Mouse (Mus musculus) heart, adult 8-10 months (tissue): ENCODE measurements at regions not wholly inside any gene's neighbourhood (a gene's known extent, or its start where the extent isn't known, plus 50 kb on each side); places are given as distances from the start of the nearest gene placed in this dataset.

Source experiments
- DNase-seq: peaks from one replicate; pipeline ENCODE4 v3.0.0; 2022; ENCODE audit warnings: low spot score

DNA sequence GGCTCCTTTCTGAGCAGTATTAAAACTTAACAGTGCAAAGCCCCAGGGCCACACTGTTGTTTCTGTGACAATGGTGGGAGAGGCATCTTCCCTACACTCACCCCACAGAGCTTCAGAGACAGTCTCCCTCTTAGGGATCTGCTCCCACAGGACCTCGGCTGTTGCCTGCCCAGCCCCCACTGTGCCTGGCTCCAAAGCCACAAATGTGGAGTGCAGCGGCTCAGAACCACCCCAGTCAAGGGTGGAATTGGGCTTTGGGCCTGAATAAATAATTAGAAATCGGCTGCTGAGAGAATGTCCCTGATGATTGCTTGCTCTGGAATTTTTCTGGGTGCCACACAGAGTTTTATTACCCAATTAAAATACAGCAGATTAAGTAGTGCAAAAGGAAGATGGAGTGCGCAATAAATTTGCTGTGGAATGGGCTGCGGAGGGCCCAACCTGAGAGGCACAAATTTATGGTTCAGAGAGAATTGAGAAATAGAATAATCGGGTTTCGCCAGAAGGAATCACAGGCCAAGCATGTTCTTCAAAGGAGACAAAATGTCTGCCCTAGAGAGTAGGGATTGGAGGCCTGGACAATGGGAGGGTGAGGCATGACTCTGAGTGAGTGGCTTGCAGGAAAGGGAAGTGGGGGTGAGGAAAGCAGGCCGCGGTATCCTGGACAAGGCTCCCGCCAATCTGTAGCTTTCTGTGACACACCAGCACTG is 56.4 kb downstream of the Cd24a start:
- DNase-seq: no peak

DNA sequence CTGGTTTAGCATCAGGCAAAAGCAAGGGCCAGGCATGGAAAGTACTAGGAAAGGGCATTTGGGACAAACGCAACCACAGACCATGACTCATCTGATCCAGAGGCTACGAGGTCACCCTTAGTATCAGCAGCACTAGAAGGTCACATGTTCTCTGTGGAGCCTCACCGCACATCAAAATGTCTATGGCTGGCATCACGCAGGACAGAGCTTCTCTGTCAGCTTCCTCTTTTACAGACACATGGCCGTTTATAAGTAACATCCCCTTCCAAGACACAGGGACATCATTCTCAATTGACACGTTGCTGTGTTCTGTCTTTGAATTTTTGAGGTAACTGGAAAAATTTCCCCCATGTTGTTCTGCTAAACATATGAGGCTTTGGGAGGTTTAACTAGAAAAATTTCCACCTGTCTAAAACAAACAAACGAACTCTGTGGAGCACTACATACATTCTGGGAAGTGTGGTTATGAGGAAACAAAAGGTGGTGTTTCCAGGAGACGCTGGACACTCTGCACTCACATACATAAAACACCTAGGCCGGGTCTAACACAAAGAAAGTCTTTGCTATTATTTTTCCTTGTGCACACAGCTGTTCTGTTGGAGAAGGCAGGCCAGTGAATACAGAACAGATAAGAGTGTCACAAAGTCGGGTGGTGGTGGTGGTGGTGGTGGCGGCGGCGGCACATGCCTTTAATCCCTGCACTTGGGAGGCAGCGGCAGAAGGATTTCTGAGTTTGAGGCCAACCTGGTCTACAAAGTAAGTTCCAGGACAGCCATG is 63.3 kb downstream of the Cd24a start:
- no peak for DNase-seq

DNA sequence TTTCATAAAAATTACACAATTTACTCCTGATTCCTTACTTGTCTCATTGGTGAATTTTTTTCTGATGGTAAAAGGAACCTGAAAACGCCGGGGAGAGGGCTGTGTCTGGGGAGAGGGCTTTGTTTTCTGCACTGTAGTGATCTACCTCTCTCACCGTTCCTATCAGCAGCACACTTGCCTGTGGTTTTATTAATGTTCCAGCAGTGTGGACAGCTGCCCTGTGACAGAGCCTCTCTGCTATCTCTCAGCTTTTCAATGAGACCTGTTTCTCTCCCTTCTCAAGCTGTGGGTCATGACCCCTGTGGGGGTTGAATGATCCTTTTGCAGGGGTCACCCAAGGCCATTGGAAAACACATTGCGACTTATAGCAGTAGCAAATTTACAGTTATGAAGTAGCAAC is 68.2 kb downstream of the Cd24a start:
- no peak for DNase-seq

DNA sequence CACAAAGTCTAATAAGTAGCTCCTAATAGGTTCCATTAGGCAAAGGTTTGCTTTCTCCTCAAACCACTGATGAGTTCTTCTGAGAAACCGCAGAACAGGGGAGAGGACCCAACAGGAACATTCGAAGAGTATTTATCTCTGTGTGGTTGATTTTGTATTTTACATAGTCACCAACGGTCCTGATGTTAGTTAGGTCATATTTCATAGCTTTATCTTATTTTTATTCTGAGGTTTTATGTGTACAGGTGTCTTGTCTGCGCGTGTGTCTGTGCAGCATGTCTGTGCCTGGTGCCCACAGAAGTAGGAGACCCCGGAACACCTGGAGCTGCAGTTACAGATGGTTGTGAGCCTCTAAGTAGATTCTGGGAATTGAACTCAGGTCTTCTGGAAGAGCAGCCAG is 68.9 kb downstream of the Cd24a start:
- no peak for DNase-seq

DNA sequence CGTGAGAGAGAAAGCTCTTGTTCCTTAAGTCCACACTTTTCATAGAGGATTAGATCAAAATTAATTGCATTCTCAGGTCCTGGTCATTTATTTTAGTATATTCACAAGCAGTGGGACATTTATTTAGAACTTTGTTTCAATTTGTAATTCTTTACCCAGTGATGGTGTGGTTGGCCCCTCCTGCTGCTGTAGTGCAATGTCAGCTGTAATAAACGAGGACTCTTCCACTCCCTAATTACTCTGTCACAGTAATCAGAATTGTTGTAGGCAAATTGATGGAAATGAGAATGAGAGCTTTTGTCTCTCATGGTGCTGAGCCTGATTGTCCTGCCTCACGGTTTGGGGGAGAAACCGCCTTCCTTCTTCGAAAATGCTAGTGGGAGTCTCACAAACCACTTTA is 70.1 kb downstream of the Cd24a start:
- no peak for DNase-seq

DNA sequence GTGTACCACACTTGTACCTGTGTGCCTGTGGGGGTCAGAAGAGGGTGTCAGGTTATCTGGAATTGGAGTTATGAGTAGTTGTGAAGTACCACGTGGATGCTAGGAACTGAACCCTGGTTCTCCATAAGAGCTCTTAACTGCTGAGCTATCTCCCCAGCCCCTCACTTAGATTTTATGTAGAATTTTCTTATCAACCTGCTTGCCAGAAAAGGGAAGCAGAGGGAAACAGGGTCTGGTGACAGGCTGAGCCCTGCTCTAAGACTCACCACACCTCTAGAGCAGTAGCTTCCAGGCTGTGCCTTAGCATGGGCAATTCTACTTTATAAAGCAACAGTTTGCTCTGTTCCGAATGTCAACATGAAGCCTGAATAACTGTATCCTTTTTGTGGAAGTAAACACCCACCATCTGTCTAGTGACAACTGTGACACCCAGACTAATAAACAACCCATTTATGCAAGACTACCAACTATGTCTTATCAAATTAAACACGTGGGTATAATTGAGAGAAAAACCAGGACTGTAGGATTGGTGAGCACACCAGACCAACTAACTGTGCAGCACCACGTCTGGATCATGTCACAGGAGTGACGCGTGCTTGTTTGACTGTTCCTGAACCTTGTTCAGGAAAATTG is 70.8 kb downstream of the Cd24a start:
- DNase-seq: no peak

DNA sequence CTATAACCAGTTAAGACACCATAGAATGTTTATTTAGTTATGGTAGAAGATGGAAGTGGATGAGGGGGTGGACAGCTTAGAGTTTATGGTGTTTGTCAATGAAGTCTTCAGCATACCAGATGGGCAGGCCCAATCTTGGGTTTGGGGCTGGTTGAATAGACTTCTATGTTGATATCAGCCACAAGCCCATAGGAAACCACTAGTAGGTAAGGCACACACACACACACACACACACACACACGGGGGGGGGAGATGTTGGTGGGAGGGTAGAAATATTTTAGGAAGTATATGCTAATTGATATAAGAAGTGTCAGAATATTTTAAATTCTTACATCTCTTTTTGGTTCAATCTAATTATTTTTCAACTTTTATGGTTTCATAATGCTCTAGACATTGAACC is 72.4 kb downstream of the Cd24a start:
- DNase-seq: no peak

DNA sequence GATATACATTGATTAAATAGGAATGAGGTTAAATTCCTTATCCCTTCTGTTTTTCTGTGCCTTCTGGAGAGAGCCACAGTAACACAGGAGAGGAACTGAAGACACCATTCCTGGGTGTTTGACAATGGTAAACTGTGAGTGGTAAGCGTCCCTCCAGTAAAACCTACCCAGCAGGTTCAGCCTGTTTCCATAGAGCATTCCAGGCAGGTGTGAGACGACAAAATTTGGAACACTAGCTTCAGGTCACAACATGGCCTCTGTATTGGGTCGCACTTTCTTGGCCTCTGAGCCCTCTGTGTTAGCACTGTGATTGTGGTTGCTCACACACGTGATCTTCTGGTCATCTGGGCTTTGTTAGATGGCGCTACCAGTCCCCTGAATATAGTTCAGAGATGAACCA is 73.4 kb downstream of the Cd24a start:
- DNase-seq: no peak

DNA sequence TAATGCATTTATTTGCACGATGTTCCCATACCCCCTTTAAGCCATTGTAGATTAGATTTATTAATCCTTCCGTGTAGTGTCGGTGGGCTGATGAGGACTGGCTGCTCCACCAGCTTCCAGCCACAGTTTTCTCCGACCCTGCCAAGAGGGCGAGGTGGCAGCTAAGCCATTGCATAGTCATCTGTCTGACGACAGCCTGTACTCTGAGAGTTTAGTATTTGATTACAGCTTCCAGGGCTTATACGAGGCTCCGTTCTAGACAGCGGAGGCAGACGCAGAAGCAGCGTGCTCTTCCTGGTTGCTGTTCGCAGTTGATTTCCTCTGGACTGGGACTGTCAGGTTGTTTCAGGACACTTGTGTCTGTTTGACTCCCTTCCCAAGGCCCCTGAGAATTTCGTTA is 73.8 kb downstream of the Cd24a start:
- DNase-seq: no peak

DNA sequence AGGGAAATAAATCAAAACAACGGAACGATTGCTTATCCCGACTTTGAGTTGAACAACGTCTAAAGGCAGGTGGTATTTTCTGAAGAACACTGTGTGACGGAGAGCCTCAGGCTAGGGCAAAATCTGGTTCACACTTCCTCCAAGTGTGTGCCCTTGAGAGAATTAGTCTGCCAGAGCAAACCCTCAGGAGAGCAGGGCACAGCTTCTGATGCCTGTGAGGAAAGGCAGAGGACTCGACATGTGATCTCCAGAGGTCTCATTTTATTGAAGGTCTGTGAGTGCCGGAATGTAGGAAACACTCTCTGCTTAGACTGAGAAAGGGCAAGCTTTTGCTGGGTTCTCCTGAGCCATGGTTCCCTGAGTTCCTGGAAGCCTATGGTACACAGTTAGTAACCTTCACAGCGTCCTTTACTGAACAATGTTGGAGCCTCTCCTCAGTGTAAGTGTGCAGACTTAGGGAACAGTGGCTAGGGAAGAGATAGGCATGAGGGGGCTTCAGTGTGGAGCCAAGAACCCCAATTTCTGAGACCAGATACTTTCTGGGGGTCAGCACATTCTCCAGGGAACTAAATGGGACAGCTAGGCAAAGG is 77.1 kb downstream of the Cd24a start:
- no peak for DNase-seq

DNA sequence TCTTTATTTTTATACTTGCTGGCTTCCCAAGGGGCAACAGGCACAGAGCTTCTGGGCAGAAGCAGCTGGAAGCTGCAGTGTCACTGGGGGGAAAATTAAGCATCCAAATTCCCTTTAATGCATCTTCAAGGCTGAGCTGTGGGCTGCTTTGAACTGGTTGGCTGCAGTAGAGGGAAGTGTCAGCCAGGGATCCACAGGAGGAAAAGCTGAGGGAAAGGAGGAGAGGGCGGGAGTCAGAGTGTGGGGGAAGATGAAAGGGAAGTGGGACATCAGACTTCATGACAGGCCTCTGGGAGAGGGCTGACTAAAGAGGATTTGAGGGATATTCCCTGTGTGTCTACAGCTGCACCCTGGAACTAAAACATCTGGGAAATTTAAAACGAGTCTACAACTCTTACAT is 77.6 kb downstream of the Cd24a start:
- no peak for DNase-seq

DNA sequence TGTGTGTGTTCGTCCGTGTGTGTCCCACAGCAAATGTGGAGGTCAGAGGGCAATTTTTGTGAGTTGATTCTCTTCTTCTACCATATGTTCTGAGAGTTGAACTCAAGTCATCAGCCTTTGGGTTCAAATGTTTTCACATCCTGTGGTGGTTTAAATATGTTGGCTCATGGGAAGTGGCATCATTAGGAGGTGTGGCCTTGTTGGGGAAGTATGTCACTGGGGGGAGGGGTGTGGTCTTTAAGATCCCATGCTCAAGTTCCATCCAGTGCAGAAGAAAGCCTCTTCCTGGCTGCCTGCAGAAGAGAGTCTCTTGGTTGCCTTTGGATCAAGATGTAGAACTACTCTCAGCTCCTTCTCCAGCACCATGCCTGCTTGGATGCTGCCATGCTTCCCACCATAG is 78.1 kb downstream of the Cd24a start:
- DNase-seq: no peak

DNA sequence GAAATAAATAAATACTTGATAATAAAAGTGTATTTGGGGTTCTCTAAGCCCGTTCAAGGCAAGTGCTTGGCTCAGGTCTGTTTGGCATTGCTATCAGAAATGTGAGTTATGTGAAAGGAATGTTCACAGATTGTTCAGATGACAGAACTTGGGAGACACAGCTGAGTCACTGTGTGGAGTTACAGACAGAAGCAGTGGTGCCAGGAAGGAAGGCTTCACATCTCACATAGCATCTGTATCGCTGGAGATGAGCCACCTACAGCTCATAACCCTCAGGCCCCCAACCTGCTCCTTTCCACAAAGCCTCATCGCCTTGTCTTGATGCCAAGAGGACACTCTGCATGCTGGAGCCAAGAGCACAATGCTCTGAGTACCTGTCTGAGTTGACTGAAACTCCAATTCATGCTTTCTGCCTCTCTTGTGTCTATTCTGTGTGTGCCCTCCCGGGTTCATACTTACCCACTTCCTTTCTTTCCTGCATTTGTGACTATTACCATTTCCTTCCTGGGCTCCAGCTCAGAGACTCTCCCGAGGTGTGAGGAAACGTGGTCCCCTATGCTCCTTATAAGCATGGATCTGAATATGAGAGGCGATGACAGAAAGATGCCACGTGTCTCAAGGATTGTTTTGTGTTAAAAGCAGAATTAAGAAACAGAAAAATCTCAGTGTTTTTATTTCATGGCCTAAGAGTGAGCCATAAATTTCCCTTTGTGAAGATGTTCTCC is 79.6 kb downstream of the Cd24a start:
- DNase-seq: no peak

DNA sequence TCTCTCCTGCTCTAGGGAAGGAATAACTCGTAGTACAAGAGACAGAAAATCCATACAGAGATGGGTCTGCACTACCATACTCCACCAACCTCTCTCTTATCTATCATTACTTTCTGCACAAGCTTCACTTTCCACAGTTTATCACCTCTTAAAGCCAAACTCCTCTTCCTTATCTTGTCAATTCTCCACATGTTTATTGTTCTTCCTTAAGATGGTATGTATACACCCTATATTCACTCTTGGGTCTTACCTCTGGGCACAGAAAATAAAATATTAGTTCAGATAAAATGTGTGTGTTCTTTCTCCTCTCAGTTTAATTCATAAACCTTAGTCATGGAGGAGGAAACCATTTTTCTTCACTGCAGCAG is 80.1 kb downstream of the Cd24a start:
- no peak for DNase-seq

DNA sequence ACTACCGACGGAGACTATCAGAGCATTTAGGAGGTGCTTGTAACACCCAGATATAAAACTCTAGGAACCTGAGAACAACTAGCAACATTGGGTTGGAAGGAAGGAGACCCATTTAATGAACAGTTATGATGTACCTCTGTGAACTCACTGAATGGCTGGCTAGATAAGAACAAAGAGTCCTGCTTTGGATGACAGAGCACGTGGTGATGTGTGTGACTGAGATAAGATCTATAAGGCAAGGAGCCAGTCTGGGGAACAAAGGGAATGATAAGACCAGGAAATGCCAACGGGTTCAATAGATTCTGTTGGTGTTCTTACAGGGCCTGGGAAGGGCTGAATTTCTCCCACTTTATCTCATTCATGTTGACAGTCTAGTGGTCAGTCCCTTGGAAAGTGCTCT is 86.8 kb downstream of the Cd24a start:
- DNase-seq: no peak

DNA sequence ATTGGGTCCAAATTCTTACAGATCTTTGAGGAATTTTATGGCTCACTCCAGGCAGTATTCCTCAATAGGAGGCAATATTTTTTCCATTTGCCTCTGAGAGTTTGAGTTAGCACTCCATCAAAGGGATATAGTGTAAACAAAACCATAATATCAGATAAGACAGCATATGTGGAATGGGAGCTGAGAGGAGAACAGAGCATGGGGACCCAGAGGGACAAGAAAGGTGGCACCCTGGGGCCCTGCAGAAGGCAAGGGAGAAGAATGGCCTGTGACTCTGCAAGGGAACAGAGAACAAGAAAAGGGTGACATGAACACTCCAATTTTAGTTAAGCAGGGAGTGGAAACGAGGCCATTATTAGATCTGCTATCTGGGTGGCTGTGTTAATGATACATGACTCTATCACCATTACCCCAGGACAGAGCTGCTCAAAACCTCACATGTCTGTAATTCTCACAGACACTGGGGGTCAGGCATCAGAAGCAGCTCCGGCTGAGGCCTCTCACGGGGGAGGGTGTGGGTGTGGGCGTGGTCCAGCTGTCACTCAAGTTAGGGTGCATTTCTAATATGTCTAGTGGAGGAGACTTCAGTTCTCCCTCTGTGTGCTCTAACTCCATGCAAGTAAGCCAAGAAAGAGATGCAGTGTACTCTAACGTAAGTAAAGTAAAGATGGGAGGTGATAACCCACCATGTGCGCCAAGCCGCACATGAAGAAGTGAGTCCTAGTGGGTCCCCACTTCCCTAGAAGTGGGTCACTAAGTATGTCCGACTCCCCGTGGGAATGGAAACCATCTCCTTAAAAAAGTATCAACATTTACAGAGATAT is 88.4 kb downstream of the Cd24a start:
- no peak for DNase-seq

DNA sequence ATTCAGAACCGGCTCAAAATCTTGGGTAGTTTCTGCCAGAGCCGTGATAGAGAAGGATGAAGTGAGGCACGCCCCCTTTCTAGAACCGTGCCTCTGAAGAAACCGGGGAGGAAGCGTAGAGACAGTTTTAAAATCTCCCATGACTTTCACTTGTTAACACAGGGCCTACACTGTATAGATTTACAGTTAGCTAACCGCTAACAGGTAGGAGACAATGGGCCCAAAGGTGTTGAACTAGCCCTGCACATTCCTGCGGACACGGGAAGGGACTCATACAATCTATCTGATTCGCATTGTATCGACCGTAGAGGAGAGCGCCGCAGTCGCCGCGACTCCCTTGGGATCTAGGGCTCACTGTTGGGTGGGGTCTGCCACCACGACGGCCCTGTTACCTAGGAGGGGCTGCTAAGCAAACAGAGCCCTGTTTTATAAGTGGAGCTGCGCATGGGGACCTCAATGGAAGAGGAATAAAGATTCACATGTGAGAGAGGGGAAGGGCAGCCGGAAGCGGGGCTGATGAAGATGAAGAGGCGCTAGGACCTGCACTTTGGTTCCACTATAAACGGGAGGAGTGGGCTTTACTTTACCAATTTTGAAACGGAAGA is 89.1 kb downstream of the Cd24a start:
- DNase-seq: no peak

DNA sequence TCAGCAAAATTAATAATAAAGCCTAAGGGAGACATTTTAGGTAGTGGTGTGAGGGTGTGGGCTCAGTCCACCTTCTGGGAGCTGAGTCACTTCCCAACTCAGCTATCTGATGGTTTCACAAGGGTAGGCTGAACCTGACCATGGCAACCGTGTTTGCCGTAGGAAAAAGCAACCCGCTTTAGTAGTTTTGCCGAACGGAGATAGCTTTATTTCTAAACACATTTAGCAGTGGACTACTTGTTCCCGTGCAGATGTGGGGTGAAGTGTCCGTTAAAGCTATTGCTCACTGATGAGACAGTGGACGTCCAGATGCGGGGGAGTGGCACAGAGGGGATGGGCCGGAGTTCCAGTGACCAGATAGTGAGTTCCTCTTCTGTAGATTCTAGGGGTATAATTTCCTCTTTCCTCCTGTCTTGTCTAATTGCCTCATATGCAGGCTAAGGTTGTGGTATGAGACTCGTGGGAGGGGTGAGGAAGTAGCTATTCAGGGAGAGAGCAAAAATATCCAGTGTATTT is 89.7 kb downstream of the Cd24a start:
- DNase-seq: peak; percentile 7

DNA sequence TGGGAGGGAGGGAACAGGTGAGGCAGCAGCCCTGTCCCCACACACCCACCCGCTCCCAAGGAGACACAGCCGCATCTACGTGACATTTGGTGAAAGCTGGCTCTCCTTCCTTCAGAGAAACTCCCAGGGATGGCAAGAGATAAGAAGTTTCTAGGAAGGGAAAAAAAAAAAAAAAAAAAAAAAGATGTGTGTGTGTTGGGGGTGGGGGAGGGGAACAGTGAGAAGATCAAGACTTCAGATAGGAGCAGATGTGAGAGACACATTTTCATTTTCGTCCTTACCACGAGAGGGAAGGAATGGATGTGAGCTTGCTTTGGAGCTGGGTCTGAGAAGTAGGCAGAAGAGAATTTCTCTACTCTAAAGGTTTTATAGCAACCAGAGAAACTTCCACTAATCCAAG is 91.4 kb downstream of the Cd24a start:
- no peak for DNase-seq

DNA sequence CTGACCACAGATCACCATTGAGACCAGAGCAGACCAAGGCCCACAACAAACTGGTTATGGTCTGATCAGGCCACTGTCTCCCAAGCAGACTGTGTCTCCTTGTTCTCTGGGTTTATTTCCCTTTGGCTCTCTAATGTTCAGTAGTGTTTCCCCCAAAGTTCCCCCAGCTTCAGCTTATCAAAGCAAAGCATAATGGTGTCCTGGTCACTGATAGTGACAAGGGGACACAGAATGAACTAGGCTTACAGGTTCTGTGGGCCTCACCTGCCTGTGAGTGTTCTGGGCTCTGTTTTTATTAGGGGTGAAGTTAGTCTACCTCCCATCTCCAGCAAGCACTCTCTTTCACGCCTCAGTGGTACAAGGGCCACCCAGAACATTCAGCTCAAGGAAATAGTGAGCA is 92.7 kb downstream of the Cd24a start:
- DNase-seq: no peak

DNA sequence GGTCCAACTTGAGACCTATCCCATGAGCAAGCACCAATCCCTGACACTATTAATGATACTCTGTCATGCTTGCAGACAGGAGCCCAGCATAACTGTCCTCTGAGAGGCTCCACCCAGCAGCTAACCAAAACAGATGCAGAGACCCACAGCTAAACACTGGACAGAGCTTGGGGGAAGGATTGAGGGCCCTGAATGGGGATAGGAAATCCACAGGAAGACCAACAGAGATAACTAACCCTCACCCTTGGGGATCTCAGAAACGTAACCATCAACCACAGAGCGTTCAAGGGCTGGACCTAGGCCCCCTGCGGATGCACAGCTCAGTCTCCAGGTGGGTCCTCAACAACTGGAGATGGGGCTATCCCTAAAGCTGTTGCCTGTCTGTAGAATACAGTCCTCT is 93.7 kb downstream of the Cd24a start:
- DNase-seq: no peak
